Mouse (Mus musculus): ENCODE measurements around the gene Dnm3. TPM values are rescaled to one million over a fixed set of nuclear protein-coding genes. Genes with fewer than 3 reads are reported as not detected.

Dnm3 gene
- polyA plus RNA-seq, 1 experiment: 0.43 TPM

- Histone ChIP-seq H3K27me3 (ENCODE audit: control insufficient read depth, insufficient read depth, low read length) (no peaks in the 10 kb centered on the region), H3K36me3 (ENCODE audit: control insufficient read depth, insufficient read depth, low read length) (no peaks in the 10 kb centered on the region), H3K4me1 (ENCODE audit: control insufficient read depth, insufficient read depth, insufficient read length) (no peaks in the 10 kb centered on the region), H3K27ac (ENCODE audit: insufficient read depth, low read length) (no peak overlapping the region), H3K4me3 (ENCODE audit: extremely low read depth, insufficient read depth, insufficient read length) (0 out of 2 replicates have a peak overlapping the region, but pooled peaks have one; percentile 15)
- no peak for DNase-seq (ENCODE audit: low read depth in 1 of 2, low spot score in 2 of 2)
- TF ChIP-seq CTCF (IDR thresholded peaks at IDR 0.05; ENCODE audit: extremely low read depth, insufficient read depth, insufficient read length, insufficient replicate concordance) (no peak), POLR2A (IDR thresholded peaks at IDR 0.05; ENCODE audit: low read depth, low read length) (no peak)
- 24% methylated on average over 7 of the region's 7 CpGs for WGBS
These were observed 270.2 kb downstream of the Dnm3 start for GRCm38 (mm10) chr1:162207708-162208043.

- no peak for TF ChIP-seq POLR2A (IDR thresholded peaks at IDR 0.05; ENCODE audit: low read depth, low read length)
- TF ChIP-seq CTCF (IDR thresholded peaks at IDR 0.05; ENCODE audit: extremely low read depth, insufficient read depth, insufficient read length, insufficient replicate concordance): no peak
- no peaks in the 10 kb centered on the region for H3K36me3 ChIP-seq (ENCODE audit: control insufficient read depth, insufficient read depth, low read length)
- H3K27me3 ChIP-seq (ENCODE audit: control insufficient read depth, insufficient read depth, low read length): no peaks in the 10 kb centered on the region
- WGBS: 12% methylated on average over 12 of the region's 12 CpGs
- no peak overlapping the region for H3K27ac ChIP-seq (ENCODE audit: insufficient read depth, low read length)
- H3K4me3 ChIP-seq (ENCODE audit: extremely low read depth, insufficient read depth, insufficient read length): 0 out of 2 replicates have a peak overlapping the region, but pooled peaks have one; percentile 15
- no peaks in the 10 kb centered on the region for H3K4me1 ChIP-seq (ENCODE audit: control insufficient read depth, insufficient read depth, insufficient read length)
- DNase-seq (ENCODE audit: low read depth in 1 of 2, low spot score in 2 of 2): peak in 1 of 2 experiments; percentile 37
These were observed 270.7 kb downstream of the Dnm3 start for GRCm38 (mm10) chr1:162206998-162207707.

GRCm38 (mm10) chr1:162202465-162203348, 275.1 kb downstream of the Dnm3 start:
- Histone ChIP-seq H3K27me3 (ENCODE audit: control insufficient read depth, insufficient read depth, low read length) (no peaks in the 10 kb centered on the region), H3K4me1 (ENCODE audit: control insufficient read depth, insufficient read depth, insufficient read length) (no peaks in the 10 kb centered on the region), H3K36me3 (ENCODE audit: control insufficient read depth, insufficient read depth, low read length) (no peaks in the 10 kb centered on the region), H3K27ac (ENCODE audit: insufficient read depth, low read length) (no peak overlapping the region), H3K4me3 (ENCODE audit: extremely low read depth, insufficient read depth, insufficient read length) (no peak overlapping the region)
- no peak for DNase-seq (ENCODE audit: low read depth in 1 of 2, low spot score in 2 of 2)
- 86% methylated on average over 12 of the region's 12 CpGs for WGBS
- TF ChIP-seq POLR2A (IDR thresholded peaks at IDR 0.05; ENCODE audit: low read depth, low read length): no peak
- TF ChIP-seq CTCF (IDR thresholded peaks at IDR 0.05; ENCODE audit: extremely low read depth, insufficient read depth, insufficient read length, insufficient replicate concordance): no peak

- Histone ChIP-seq H3K27me3 (ENCODE audit: control insufficient read depth, insufficient read depth, low read length) (no peaks in the 10 kb centered on the region), H3K27ac (ENCODE audit: insufficient read depth, low read length) (no peak overlapping the region), H3K4me3 (ENCODE audit: extremely low read depth, insufficient read depth, insufficient read length) (no peak overlapping the region), H3K4me1 (ENCODE audit: control insufficient read depth, insufficient read depth, insufficient read length) (no peaks in the 10 kb centered on the region), H3K36me3 (ENCODE audit: control insufficient read depth, insufficient read depth, low read length) (no peaks in the 10 kb centered on the region)
- no peak for TF ChIP-seq POLR2A (IDR thresholded peaks at IDR 0.05; ENCODE audit: low read depth, low read length)
- no peak for DNase-seq (ENCODE audit: low read depth in 1 of 2, low spot score in 2 of 2)
- 86% methylated on average over 6 of the region's 6 CpGs for WGBS
These were observed 277.4 kb downstream of the Dnm3 start for GRCm38 (mm10) chr1:162200446-162200845.

GRCm38 (mm10) chr1:162196812-162197680, 280.8 kb downstream of the Dnm3 start:
- no peaks in the 10 kb centered on the region for H3K36me3 ChIP-seq (ENCODE audit: control insufficient read depth, insufficient read depth, low read length)
- TF ChIP-seq CTCF (IDR thresholded peaks at IDR 0.05; ENCODE audit: extremely low read depth, insufficient read depth, insufficient read length, insufficient replicate concordance): no peak
- no peak for TF ChIP-seq POLR2A (IDR thresholded peaks at IDR 0.05; ENCODE audit: low read depth, low read length)
- no peaks in the 10 kb centered on the region for H3K27me3 ChIP-seq (ENCODE audit: control insufficient read depth, insufficient read depth, low read length)
- no peak overlapping the region for H3K27ac ChIP-seq (ENCODE audit: insufficient read depth, low read length)
- WGBS: 98% methylated on average over 9 of the region's 9 CpGs
- H3K4me1 ChIP-seq (ENCODE audit: control insufficient read depth, insufficient read depth, insufficient read length): no peaks in the 10 kb centered on the region
- no peak for DNase-seq (ENCODE audit: low read depth in 1 of 2, low spot score in 2 of 2)
- H3K4me3 ChIP-seq (ENCODE audit: extremely low read depth, insufficient read depth, insufficient read length): no peak overlapping the region

GRCm38 (mm10) chr1:162188744-162189143, 289.1 kb downstream of the Dnm3 start:
- TF ChIP-seq POLR2A (IDR thresholded peaks at IDR 0.05; ENCODE audit: low read depth, low read length): no peak
- TF ChIP-seq CTCF (IDR thresholded peaks at IDR 0.05; ENCODE audit: extremely low read depth, insufficient read depth, insufficient read length, insufficient replicate concordance): no peak
- H3K4me1 ChIP-seq (ENCODE audit: control insufficient read depth, insufficient read depth, insufficient read length): peaks cover 6% of the 10 kb centered on the region; the same call in 1 of the 2 replicates
- H3K36me3 ChIP-seq (ENCODE audit: control insufficient read depth, insufficient read depth, low read length): no peaks in the 10 kb centered on the region
- no peak for DNase-seq (ENCODE audit: low read depth in 1 of 2, low spot score in 2 of 2)
- H3K27me3 ChIP-seq (ENCODE audit: control insufficient read depth, insufficient read depth, low read length): no peaks in the 10 kb centered on the region
- WGBS: 84% methylated on average over 4 of the region's 4 CpGs
- no peak overlapping the region for H3K27ac ChIP-seq (ENCODE audit: insufficient read depth, low read length)
- no peak overlapping the region for H3K4me3 ChIP-seq (ENCODE audit: extremely low read depth, insufficient read depth, insufficient read length)
